Mouse (Mus musculus): Measurements from ENCODE around the gene Car10. TPM values are rescaled to one million over a fixed set of nuclear protein-coding genes. Genes with fewer than 3 reads are reported as not detected.

Car10 gene
- total RNA-seq (2021) = 1 to 10 TPM; 1.4 to 1.9 TPM
- long read RNA-seq, experiment 1, partial matches to known transcripts = 0 of 1 reads
- long read RNA-seq, experiment 1, other reads (novel, unspliced or antisense) = 0 of 1 reads
- long read RNA-seq, experiment 2, partial matches to known transcripts = 1 of 3 reads
- long read RNA-seq, experiment 2, other reads (novel, unspliced or antisense) = 1 of 3 reads

GRCm38 (mm10) chr11:93097941-93098828, at the start of gene Car10:
Gene Car10, plus strand, starts transcription at chr11:93098028.
- no peak for DNase-seq (ENCODE audit: low spot score in 2 of 2)

- DNase-seq (ENCODE audit: low spot score in 2 of 2) = no peak
Observed at GRCm38 (mm10) chr11:93065021-93065420, 32.8 kb upstream of the Car10 start.

GRCm38 (mm10) chr11:93065656-93066181, 32.1 kb upstream of the Car10 start:
- DNase-seq (ENCODE audit: low spot score in 2 of 2) = no peak

- no peak for DNase-seq (ENCODE audit: low spot score in 2 of 2)
Observed at GRCm38 (mm10) chr11:93095588-93095987, 2.2 kb upstream of the Car10 start.

- peak in 1 of 2 experiments; percentile 24 for DNase-seq (ENCODE audit: low spot score in 2 of 2)
Observed at GRCm38 (mm10) chr11:93097001-93097400, 827 bp upstream of the Car10 start.

GRCm38 (mm10) chr11:93097431-93097851, 387 bp upstream of the Car10 start:
- no peak for DNase-seq (ENCODE audit: low spot score in 2 of 2)

- no peak for DNase-seq (ENCODE audit: low spot score in 2 of 2)
Observed at GRCm38 (mm10) chr11:93098933-93099381, 1.1 kb downstream of the Car10 start.

GRCm38 (mm10) chr11:93099431-93100370, 1.9 kb downstream of the Car10 start:
- DNase-seq (ENCODE audit: low spot score in 2 of 2) = no peak

GRCm38 (mm10) chr11:93100606-93101005, 2.8 kb downstream of the Car10 start:
- no peak for DNase-seq (ENCODE audit: low spot score in 2 of 2)

GRCm38 (mm10) chr11:93101106-93101505, 3.3 kb downstream of the Car10 start:
- no peak for DNase-seq (ENCODE audit: low spot score in 2 of 2)

GRCm38 (mm10) chr11:93102321-93102720, 4.5 kb downstream of the Car10 start:
- no peak for DNase-seq (ENCODE audit: low spot score in 2 of 2)

- no peak for DNase-seq (ENCODE audit: low spot score in 2 of 2)
Observed at GRCm38 (mm10) chr11:93103101-93103815, 5.4 kb downstream of the Car10 start.

GRCm38 (mm10) chr11:93109451-93109850, 11.6 kb downstream of the Car10 start:
- DNase-seq (ENCODE audit: low spot score in 2 of 2) = no peak

- DNase-seq (ENCODE audit: low spot score in 2 of 2) = no peak
Observed at GRCm38 (mm10) chr11:93120766-93121415, 23.1 kb downstream of the Car10 start.

- DNase-seq (ENCODE audit: low spot score in 2 of 2) = no peak
Observed at GRCm38 (mm10) chr11:93123691-93124090, 25.9 kb downstream of the Car10 start.

- DNase-seq (ENCODE audit: low spot score in 2 of 2) = no peak
Observed at GRCm38 (mm10) chr11:93126466-93126865, 28.6 kb downstream of the Car10 start.

- no peak for DNase-seq (ENCODE audit: low spot score in 2 of 2)
Observed at GRCm38 (mm10) chr11:93128481-93128880, 30.7 kb downstream of the Car10 start.

GRCm38 (mm10) chr11:93137841-93138240, 40.0 kb downstream of the Car10 start:
- no peak for DNase-seq (ENCODE audit: low spot score in 2 of 2)

GRCm38 (mm10) chr11:93141727-93142126, 43.9 kb downstream of the Car10 start:
- no peak for DNase-seq (ENCODE audit: low spot score in 2 of 2)

GRCm38 (mm10) chr11:93144544-93144943, 46.7 kb downstream of the Car10 start:
- no peak for DNase-seq (ENCODE audit: low spot score in 2 of 2)

Measured in adrenal gland, postnatal 4 days (tissue).